Mouse (Mus musculus) urinary bladder, adult 18-20 months (tissue): ENCODE measurements around the gene Arsg.

Experiments used
- DNase-seq, 2 experiments: peaks; one replicate each; pipeline ENCODE4 v3.0.0; 2022; ENCODE audit warnings: low spot score in 2 of 2, mixed read lengths in 2 of 2

Gene Arsg

DNA sequence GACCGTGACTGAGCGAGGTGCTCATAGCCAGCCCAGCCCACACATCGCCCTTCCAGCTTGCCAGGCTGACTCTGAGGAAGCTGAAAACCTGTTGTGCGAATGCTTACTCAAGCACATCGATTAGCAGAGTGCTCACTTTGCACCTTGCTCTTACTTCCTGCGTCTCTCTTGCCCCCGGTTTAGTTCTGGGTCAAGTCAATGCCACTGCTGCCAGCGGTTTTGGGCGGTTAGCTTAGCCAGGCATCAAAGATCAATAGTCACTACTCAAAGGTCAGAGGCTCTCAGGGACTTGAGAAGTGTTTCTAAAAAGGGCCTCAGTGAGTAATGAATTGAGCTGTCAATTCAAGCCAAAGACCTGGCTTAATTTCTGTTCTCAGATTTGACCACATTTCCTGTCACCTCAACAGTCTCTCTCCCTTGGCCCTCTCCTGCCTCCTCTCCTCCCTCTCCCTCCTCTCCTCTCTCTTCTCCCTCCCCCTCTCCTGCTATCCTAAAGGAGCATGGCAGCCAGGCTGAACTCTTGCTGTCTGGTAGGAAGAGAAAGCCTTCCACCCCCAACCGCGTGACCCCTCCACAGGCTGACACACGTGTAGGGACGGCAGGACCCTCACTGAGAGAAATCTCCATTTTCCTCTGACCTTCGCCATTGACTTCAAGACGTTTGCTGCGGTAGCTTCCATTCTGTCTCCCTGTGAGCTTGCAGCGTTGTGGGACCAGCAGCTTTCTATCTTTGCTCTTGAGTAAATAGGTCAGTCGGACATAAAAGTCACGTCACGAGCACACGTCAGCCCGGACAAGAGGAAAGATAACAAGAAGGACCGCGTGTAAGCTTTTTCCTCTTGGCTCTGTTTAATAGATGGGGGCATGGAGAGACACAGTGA, 22.0 kb downstream of the Arsg start:
- no peak for DNase-seq

DNA sequence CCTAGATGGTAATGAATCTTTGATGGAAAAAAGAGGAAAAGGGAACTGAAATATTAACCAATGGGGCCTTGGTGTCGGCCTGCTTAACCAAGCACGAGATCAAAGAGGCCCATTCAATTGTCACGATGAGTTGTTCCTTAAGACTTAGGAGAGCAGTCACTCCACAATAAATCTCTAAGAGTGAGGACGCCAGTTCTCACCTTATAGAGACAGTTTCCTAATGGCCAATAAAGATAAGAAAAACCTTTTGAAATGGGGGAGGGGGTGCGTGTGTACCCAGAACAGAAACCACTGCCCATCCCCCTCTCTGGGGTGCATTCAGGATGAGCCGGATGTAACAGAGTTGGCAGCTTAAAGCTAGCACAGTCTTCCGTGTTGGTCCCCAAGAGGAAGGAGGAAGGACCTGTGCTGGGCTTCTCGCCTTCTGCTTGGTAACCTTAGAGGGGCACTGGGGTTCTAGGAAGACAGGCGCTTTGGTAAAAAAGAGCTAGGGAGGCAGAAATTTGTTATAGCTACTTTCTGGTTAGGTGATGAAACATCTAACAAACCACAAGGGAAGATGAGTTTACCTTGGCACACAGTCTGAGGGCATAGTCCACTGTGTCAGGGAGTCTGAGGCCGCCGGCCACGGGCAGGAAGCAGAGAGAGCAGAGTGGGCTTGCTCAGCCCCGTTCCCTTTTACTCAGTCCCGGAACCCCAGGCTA, 22.7 kb downstream of the Arsg start:
- no peak for DNase-seq

GRCm38 (mm10) chr11:109496475-109496993, 23.4 kb downstream of the Arsg start:
- no peak for DNase-seq

- no peak for DNase-seq
Observed at GRCm38 (mm10) chr11:109496996-109497714, 24.0 kb downstream of the Arsg start.

GRCm38 (mm10) chr11:109497990-109498389, 24.8 kb downstream of the Arsg start:
- no peak for DNase-seq

DNA sequence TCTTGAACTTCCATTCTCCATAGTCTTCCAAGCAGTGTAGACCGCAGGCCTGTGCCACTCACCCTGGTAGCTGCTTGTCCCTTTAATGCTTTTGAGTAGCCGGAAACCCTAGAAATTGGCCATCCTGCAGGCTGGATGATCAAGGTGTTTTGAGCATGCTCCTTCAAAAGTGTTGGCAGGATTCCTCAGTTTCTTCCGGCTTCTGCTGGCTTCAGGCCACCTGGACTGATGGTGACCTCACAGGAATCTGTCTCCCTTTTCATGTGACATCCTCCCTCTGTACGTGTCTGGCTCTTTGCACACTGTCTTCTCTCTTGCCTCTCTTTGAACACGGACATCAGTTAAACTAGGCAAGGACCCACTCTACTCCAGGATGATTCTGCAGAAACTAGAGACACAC, 27.0 kb downstream of the Arsg start:
- no peak for DNase-seq

- DNase-seq: peak in 1 of 2 experiments; percentile 13
Observed at GRCm38 (mm10) chr11:109504977-109505376, 31.8 kb downstream of the Arsg start.

GRCm38 (mm10) chr11:109505823-109506222, 32.6 kb downstream of the Arsg start:
- DNase-seq: no peak

GRCm38 (mm10) chr11:109507068-109507467, 33.9 kb downstream of the Arsg start:
- no peak for DNase-seq

DNA sequence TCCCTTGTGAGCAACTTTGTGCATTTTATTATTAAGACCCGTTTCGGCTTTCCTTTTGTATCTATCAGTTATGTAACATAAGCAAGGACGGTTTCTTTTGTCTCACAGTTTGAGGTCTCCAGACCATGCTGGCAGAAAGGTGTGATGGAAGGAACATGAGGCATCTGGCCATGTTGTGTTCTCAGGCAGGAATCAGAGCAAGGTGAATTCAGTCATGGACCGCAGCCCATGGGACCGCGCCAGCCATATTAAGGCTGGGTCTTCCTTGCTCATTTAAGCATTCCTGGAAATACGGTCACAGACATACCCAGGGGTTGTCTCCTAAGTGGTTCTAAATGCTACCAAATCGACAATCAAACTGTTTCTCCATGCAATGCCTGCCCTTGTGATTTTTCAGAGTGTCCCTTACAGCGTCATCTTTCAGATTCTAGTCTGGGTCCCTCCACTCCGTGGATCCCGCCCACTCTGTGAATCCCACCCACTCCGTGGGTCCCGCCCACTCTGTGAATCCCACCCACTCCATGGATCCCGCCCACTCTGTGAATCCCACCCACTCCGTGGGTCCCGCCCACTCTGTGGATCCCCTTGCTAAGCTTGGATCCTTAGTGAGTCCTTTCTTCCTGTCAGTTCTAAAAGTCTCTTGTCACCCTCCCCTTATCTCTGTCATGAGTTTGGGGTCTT, 40.0 kb downstream of the Arsg start:
- no peak for DNase-seq

GRCm38 (mm10) chr11:109514064-109514612, 41.0 kb downstream of the Arsg start:
- DNase-seq: no peak

GRCm38 (mm10) chr11:109517330-109517729, 44.2 kb downstream of the Arsg start:
- no peak for DNase-seq

DNA sequence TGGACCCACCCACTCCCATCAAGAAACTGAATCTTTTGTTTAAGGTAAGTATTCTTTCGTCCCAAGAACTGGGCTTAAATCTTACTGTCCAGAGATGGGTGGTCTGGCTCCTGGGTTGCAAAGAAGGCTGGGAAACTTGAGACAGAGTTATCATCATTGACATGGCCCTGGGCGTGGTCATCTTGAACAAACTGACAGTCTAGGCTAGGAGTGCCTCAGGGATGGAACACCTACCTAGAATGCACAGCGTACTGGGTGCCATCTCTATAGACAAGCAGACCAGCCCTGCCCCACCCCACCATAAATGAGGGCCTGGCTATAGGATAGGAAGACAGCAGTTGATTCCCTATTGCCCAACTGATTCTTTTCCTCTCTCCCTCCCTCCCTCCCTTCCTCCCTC, 44.6 kb downstream of the Arsg start:
- DNase-seq: no peak

- no peak for DNase-seq
Observed at GRCm38 (mm10) chr11:109520958-109521357, 47.8 kb downstream of the Arsg start.

DNA sequence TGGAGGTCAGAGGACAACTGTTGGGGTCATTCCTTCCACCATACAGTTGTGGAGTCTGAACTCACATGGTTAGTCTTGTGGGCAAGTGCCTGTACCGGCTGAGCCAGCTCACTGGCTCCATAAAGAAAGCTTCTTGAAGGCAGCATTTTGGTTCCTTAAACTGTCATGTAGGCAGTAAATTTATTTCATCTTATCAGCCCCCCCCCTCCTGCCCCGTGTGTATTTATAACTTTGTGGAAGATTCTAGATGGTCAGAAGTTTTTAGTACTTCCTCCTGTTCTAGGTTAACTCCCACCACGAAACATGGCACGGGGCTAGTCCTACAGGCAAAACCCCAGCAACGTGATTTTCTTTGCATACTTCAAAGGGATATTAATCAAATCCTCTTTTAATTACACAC, 51.7 kb downstream of the Arsg start:
- no peak for DNase-seq

GRCm38 (mm10) chr11:109525571-109525970, 52.4 kb downstream of the Arsg start:
- no peak for DNase-seq

DNA sequence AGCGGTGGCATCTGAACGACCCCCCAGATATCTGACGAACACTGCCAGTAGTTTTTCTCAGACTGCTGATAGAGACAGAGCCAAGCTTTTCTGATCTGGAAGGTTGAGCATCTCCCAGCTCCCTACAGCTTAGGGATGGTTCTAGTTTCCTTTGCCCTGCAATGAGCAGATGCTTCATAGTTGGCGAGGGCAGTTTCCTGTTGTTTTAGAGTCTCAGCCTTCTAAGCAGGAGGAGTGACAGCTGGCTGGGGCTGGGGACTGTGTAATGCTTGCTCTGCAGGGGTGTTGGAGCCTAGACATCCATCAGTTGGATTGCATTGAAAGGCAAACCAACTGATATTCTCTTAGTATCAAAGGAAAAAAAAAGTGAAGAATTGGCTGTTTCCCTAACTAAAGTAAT, 56.9 kb downstream of the Arsg start:
- DNase-seq: no peak

- DNase-seq: no peak
Observed at GRCm38 (mm10) chr11:109535966-109536365, 62.8 kb downstream of the Arsg start.

DNA sequence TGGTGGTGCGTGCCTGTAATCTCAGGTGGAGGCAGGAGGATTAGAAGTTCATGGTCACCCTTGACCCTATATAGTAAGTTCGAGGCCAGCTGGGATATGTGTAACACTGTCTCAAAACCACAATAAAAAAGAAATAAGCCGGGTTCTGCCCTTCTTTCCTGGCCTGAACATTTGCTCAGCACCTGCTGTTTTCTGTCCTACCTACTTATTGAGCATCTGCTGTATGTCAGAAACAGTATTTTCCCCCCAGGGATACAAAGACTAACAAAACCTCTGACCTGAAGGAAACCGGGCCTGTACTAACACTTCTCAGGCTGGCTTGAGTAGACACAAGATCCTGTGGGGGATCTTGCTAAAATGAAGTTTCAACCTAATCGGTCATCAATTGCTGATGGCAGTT, 63.8 kb downstream of the Arsg start:
- DNase-seq: no peak

DNA sequence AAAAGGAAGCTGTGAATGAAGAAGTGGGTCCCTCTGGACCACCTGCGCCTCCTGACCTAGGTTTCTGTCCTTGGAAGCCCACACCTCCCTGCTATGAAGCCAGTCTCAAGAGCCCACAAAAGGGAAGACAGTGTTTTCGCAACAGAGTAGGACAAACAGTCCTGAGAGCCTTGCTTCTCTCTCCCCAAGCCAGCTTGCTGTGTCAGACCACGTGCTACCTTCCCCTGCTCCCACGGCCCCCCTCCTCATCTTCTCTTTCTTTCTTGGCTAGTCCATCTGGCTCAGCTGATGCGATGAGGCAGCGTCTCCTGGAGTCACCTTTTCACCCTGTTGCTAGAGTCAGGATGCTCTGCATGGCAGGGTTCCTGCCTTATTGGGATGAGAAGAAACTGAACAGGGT, 66.1 kb downstream of the Arsg start:
- DNase-seq: no peak

DNA sequence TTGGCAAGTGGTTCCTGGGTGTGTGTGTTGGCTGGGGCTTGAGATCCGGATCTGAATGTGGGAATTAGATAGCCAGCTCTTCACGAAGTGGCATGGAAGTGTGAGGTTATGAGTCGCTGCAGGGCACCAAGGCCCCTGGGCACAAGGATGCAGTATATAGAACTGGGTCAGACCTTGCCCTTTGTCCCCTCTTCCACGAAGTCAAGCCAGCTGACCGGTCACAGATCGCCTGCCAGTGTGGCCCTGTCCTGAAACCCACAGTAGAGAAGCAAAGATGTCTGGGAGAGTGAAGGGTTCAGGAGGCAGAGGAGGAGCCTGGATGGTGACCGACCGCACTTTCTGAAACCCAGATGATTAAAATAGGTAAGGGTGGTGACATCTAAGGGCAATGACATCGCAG, 70.3 kb downstream of the Arsg start:
- DNase-seq: no peak
